Mouse (Mus musculus): ENCODE measurements at regions not wholly inside any gene's neighbourhood (a gene's known extent, or its start where the extent isn't known, plus 50 kb on each side); places are given as distances from the start of the nearest gene placed in this dataset.

DNA sequence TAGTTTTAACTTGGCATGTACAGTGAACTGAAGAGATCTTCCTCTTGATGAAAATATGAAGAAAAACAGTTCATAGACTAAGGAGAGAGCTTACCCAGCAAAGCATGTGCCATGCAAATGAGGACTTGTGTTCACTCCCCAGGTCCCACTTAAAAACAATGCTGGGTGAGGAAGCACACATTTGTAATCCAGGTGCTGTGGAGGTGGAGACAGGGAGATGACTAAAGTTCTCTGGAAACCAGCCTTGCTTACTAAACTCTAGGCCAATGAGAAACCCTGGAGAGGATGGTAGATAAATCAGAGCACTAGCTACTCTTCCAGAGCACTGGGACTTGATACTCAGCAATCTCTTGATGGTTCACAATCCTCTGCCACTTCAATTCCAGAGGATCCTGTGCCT lies 678.8 kb downstream of the Actr3 start:
- no peak for TF ChIP-seq CTCF (IDR thresholded peaks at IDR 0.05)
- no peak for TF ChIP-seq EP300 (IDR thresholded peaks at IDR 0.05)
